Mouse (Mus musculus) small intestine, adult 2 months (tissue): ENCODE data around the gene Spsb1.

Experiments used
- CTCF ChIP-seq: fragments of 200-500 bp; IDR thresholded peaks from 2 replicates; pipeline ENCODE4 v1.5.1; 2012; ENCODE audit warnings: low read depth, mild to moderate bottlenecking, control low read depth, inconsistent platforms, low read length, moderate library complexity, mixed read lengths; ENCODE audit not compliant: insufficient replicate concordance, insufficient read length; ENCODE audit errors: extremely low read depth
- POLR2A ChIP-seq: fragments of 200-500 bp; IDR thresholded peaks from 2 replicates; pipeline ENCODE4 v1.6.1; 2012; ENCODE audit warnings: low read depth, mild to moderate bottlenecking, control low read depth, inconsistent platforms, low read length, moderate library complexity

DNA sequence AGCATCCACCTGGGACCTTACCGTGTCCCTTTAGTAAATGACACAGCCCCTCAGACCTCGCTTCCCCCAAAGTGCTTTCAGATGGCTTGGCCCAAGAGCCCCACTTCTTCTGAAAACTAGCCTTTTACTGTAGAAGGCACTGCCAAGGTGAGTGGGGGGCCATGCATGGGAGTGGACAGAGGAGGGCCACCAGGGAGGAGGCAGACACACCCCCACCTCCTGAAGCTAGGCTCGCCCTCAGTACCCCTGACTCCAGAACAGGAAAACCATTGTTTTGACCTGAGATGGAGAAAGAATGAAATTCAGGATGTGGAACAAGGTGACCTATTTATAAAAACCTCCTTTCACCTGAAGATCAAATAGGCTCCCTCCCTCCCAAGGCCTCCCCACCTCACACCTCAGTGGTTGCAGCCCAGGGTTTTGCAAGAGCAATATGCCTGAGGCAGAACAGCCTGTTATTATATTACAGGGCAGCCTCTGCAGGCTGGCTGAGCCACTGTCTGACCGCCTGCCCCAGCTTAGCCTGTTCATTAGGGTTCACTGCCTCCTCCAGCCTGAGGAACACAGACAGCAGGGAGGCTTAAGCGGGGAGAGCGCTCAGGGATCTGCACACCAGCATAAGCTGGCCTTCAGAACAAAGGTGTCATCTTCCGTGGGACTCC, 41.0 kb downstream of the Spsb1 start:
- TF ChIP-seq POLR2A (no peak), CTCF (no peak)
